8 mouse cellular contexts compared by ENCODE assay signal in genomic region chr8:108611792-108612413, GRCm38 (mm10).
DNase-seq lines count a peak whose midpoint lies in the region; ATAC-seq and TF ChIP-seq lines count a peak whose summit lies in the region.

No protein-coding gene starts in this region.

- no peaks in the 10 kb centered on the region for H3K27me3 ChIP-seq in heart, postnatal 0 days (ENCODE audit: control insufficient read depth, insufficient read depth, low read length)
- H3K27me3 ChIP-seq in liver, postnatal 0 days (ENCODE audit: insufficient read depth, low read length): no peaks in the 10 kb centered on the region

- no peak for ATAC-seq in heart, postnatal 0 days (ENCODE audit: insufficient read depth, low read depth)
- ATAC-seq in liver, postnatal 0 days: peak; percentile 43

- H3K4me2 ChIP-seq in heart, postnatal 0 days (ENCODE audit: low read depth, low read length): peak overlapping the region; percentile 21; the same call in 1 of the 2 replicates
- peak overlapping the region; percentile 61 for H3K4me2 ChIP-seq in liver, postnatal 0 days (ENCODE audit: low read depth, low read length)

- WGBS in heart, postnatal 0 days: 47% methylated on average over 11 of the region's 11 CpGs
- 23% methylated on average over 11 of the region's 11 CpGs for WGBS in liver, postnatal 0 days (ENCODE audit: insufficient replicate concordance)

- H3K4me1 ChIP-seq in heart, postnatal 0 days (ENCODE audit: control insufficient read depth, insufficient read depth): peaks cover 5% of the 10 kb centered on the region; the same call in 1 of the 2 replicates
- peaks cover 10% of the 10 kb centered on the region for H3K4me1 ChIP-seq in liver, postnatal 0 days (ENCODE audit: insufficient read depth)

- H3K4me3 ChIP-seq in gastrocnemius, adult 2 months: peak overlapping the region; percentile 15; the same call in 1 of the 2 replicates
- peak overlapping the region; percentile 6; the same call in 1 of the 2 replicates for H3K4me3 ChIP-seq in heart, postnatal 0 days (ENCODE audit: low read depth, low read length)
- H3K4me3 ChIP-seq in liver, postnatal 0 days (ENCODE audit: low read depth, low read length): no peak overlapping the region

- DNase-seq in gastrocnemius, adult 2 months: no peak
- no peak for DNase-seq in gastrocnemius, adult 18-20 months (ENCODE audit: low spot score)
- DNase-seq in B cell, adult 2 months: peak; percentile 40 to 50
- DNase-seq in heart, postnatal 0 days (ENCODE audit: low spot score): no peak
- DNase-seq in liver, postnatal 0 days: peak; percentile 37
- no peak for DNase-seq in right cerebral cortex, adult 18-20 months
- DNase-seq in MN1 (ENCODE audit: low spot score): no peak
- no peak for DNase-seq in urinary bladder, postnatal 36 days (ENCODE audit: low spot score in 2 of 2)

- TF ChIP-seq CTCF in gastrocnemius, adult 2 months (IDR thresholded peaks at IDR 0.05): no peak
- TF ChIP-seq CTCF in heart, postnatal 0 days (IDR thresholded peaks at IDR 0.05; ENCODE audit: low read depth): no peak
- no peak for TF ChIP-seq CTCF in liver, postnatal 0 days (IDR thresholded peaks at IDR 0.05; ENCODE audit: low read depth)

- intact Hi-C loops in gastrocnemius, adult 2 months (cut with DNase I): no loop called here

- no peak overlapping the region for H3K27ac ChIP-seq in gastrocnemius, adult 2 months
- no peak overlapping the region for H3K27ac ChIP-seq in heart, postnatal 0 days (ENCODE audit: low read depth)
- H3K27ac ChIP-seq in liver, postnatal 0 days (ENCODE audit: low read depth): no peak overlapping the region; the same call in 1 of the 2 replicates

- H3K36me3 ChIP-seq in heart, postnatal 0 days (replicated peaks; ENCODE audit: control insufficient read depth, insufficient read depth, low read length): no peaks in the 10 kb centered on the region
- no peaks in the 10 kb centered on the region for H3K36me3 ChIP-seq in liver, postnatal 0 days (replicated peaks; ENCODE audit: insufficient read depth, low read length)

- TF ChIP-seq EP300 in heart, postnatal 0 days (IDR thresholded peaks at IDR 0.05; ENCODE audit: low read depth): no peak
- peak; percentile 57 for TF ChIP-seq EP300 in liver, postnatal 0 days (IDR thresholded peaks at IDR 0.05; ENCODE audit: low read depth)

- H3K9me3 ChIP-seq in heart, postnatal 0 days (replicated peaks; ENCODE audit: control insufficient read depth, low read length): no peaks in the 10 kb centered on the region
- H3K9me3 ChIP-seq in liver, postnatal 0 days (ENCODE audit: low read length): 0 out of 2 replicates have a peak, but pooled peaks cover 2% of the 10 kb centered on the region

- no peak overlapping the region for H3K9ac ChIP-seq in heart, postnatal 0 days (replicated peaks; ENCODE audit: low read depth, low read length)
- H3K9ac ChIP-seq in liver, postnatal 0 days (replicated peaks): 0 out of 2 replicates have a peak overlapping the region, but pooled peaks have one; percentile 11

Comparison
In these comparisons a context has a peak if more than half of its experiments do, and no peak if none do; other contexts are left out.
1. DNase-seq: peak in B cell, adult 2 months (2 of 2) and liver, postnatal 0 days (single experiment); none in gastrocnemius, adult 2 months (single experiment), gastrocnemius, adult 18-20 months (single experiment), heart, postnatal 0 days (single experiment), right cerebral cortex, adult 18-20 months (single experiment), MN1 (single experiment) and urinary bladder, postnatal 36 days (0 of 2).